Mouse (Mus musculus) lung, adult 18-20 months (tissue): ENCODE measurements around the gene Zfp974.
"Not testable (repeated sequence)": the region's sequence is repeated elsewhere in the genome, so short reads cannot be mapped to it uniquely, and the experiment has no call there.

Source experiments
- DNase-seq, 2 experiments: peaks; one replicate each; pipeline ENCODE4 v3.0.0; 2022; ENCODE audit warnings: mixed read lengths in 2 of 2

Zfp974 gene

GRCm38 (mm10) chr7:27928818-27929695 lies at the start of gene Zfp974:
Gene Zfp974, minus strand, starts transcription at chr7:27929460.
- DNase-seq = peak; percentile 39 to 51

- not testable (repeated sequence) for DNase-seq
Observed at GRCm38 (mm10) chr7:27949451-27949850, 20.2 kb upstream of the Zfp974 start.

- DNase-seq = peak in 1 of 2 experiments; percentile 6
Observed at GRCm38 (mm10) chr7:27941869-27942268, 12.6 kb upstream of the Zfp974 start.

- DNase-seq = not testable (repeated sequence)
Observed at GRCm38 (mm10) chr7:27933800-27934158, 4.5 kb upstream of the Zfp974 start.

GRCm38 (mm10) chr7:27933050-27933799 lies 4.0 kb upstream of the Zfp974 start:
- no peak for DNase-seq

- not testable (repeated sequence) for DNase-seq
Observed at GRCm38 (mm10) chr7:27927041-27927440, 2.2 kb downstream of the Zfp974 start.

GRCm38 (mm10) chr7:27910952-27911351 lies 18.3 kb downstream of the Zfp974 start:
- not testable (repeated sequence) for DNase-seq

GRCm38 (mm10) chr7:27905061-27905848 lies 24.0 kb downstream of the Zfp974 start:
- no peak for DNase-seq

GRCm38 (mm10) chr7:27900601-27901000 lies 28.7 kb downstream of the Zfp974 start:
- DNase-seq = no peak

GRCm38 (mm10) chr7:27881721-27882120 lies 47.5 kb downstream of the Zfp974 start:
- peak; percentile 66 to 72 for DNase-seq

- DNase-seq = not testable (repeated sequence)
Observed at GRCm38 (mm10) chr7:27862578-27862977, 66.7 kb downstream of the Zfp974 start.

GRCm38 (mm10) chr7:27860396-27861235 lies 68.6 kb downstream of the Zfp974 start:
- peak; percentile 82 to 87 for DNase-seq

GRCm38 (mm10) chr7:27859301-27860251 lies 69.7 kb downstream of the Zfp974 start:
- DNase-seq = no peak
